Mouse (Mus musculus): ENCODE results near the gene Mfrp.

Gene Mfrp

GRCm38 (mm10) chr9:44101490-44101889, at the start of gene Mfrp:
Gene Mfrp, plus strand, starts transcription at chr9:44101729.
- DNase-seq (ENCODE audit: low read depth) = no peak

- DNase-seq (ENCODE audit: low read depth) = no peak
Measured at GRCm38 (mm10) chr9:44052855-44053254, 48.7 kb upstream of the Mfrp start.

GRCm38 (mm10) chr9:44053936-44054335, 47.6 kb upstream of the Mfrp start:
- DNase-seq (ENCODE audit: low read depth) = no peak

GRCm38 (mm10) chr9:44058606-44059005, 42.9 kb upstream of the Mfrp start:
- no peak for DNase-seq (ENCODE audit: low read depth)

- no peak for DNase-seq (ENCODE audit: low read depth)
Measured at GRCm38 (mm10) chr9:44065177-44065576, 36.4 kb upstream of the Mfrp start.

- DNase-seq (ENCODE audit: low read depth) = peak; percentile 97
Measured at GRCm38 (mm10) chr9:44066785-44067225, 34.7 kb upstream of the Mfrp start, which contains the start of gene Usp2. Gene Usp2, plus strand, starts transcription at chr9:44067021.

- DNase-seq (ENCODE audit: low read depth) = no peak
Measured at GRCm38 (mm10) chr9:44067241-44067959, 34.1 kb upstream of the Mfrp start.

GRCm38 (mm10) chr9:44067960-44068330, 33.6 kb upstream of the Mfrp start:
- no peak for DNase-seq (ENCODE audit: low read depth)

- DNase-seq (ENCODE audit: low read depth) = no peak
Measured at GRCm38 (mm10) chr9:44069252-44069651, 32.3 kb upstream of the Mfrp start.

GRCm38 (mm10) chr9:44070113-44070843, 31.3 kb upstream of the Mfrp start:
- no peak for DNase-seq (ENCODE audit: low read depth)

GRCm38 (mm10) chr9:44070844-44071231, 30.7 kb upstream of the Mfrp start:
- DNase-seq (ENCODE audit: low read depth) = no peak

- DNase-seq (ENCODE audit: low read depth) = no peak
Measured at GRCm38 (mm10) chr9:44071914-44072598, 29.5 kb upstream of the Mfrp start.

GRCm38 (mm10) chr9:44072599-44072915, 29.0 kb upstream of the Mfrp start:
- DNase-seq (ENCODE audit: low read depth) = no peak

GRCm38 (mm10) chr9:44073115-44073514, 28.4 kb upstream of the Mfrp start:
- no peak for DNase-seq (ENCODE audit: low read depth)

GRCm38 (mm10) chr9:44074395-44075275, 26.9 kb upstream of the Mfrp start:
- DNase-seq (ENCODE audit: low read depth) = no peak

GRCm38 (mm10) chr9:44075276-44075995, 26.1 kb upstream of the Mfrp start:
- DNase-seq (ENCODE audit: low read depth) = no peak

- no peak for DNase-seq (ENCODE audit: low read depth)
Measured at GRCm38 (mm10) chr9:44075996-44076763, 25.3 kb upstream of the Mfrp start.

GRCm38 (mm10) chr9:44076764-44077120, 24.8 kb upstream of the Mfrp start:
- no peak for DNase-seq (ENCODE audit: low read depth)

- no peak for DNase-seq (ENCODE audit: low read depth)
Measured at GRCm38 (mm10) chr9:44077266-44077910, 24.1 kb upstream of the Mfrp start.

- DNase-seq (ENCODE audit: low read depth) = no peak
Measured at GRCm38 (mm10) chr9:44078136-44078797, 23.3 kb upstream of the Mfrp start.
